Mouse (Mus musculus): ENCODE measurements around the gene Cttnbp2nl. TPM values are rescaled to one million over a fixed set of nuclear protein-coding genes. Genes with fewer than 3 reads are reported as not detected.

The Cttnbp2nl gene
- polyA plus RNA-seq, 1 experiment from 2014 or later: 52.4 TPM

DNA sequence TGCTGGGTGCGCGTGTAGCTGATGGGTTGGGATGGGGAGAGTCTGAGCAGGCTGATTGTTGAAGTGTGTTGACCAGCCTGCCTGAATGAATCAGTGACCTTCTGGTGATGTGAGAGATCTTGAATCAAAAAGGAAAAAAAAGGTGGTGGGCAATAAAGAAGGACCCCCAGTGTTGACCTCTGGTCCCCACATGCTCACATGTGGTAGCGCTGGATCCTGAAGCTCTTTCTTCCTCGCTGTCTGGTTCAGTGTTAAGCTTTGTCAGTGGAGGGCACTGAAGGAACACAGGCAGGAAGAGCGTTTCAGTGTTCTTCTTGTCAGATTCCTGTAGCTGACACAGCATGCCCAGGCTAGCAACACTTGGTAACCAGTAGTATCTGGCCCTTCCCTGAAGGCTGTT lies 22.9 kb upstream of the Cttnbp2nl start:
- Histone ChIP-seq H3K27ac (replicated peaks) (no peak overlapping the region), H3K36me3 (replicated peaks) (no peaks in the 10 kb centered on the region), H3K4me1 (peaks cover 12% of the 10 kb centered on the region), H3K9me3 (no peaks in the 10 kb centered on the region), H3K27me3 (replicated peaks; ENCODE audit: low read depth, poor library complexity, severe bottlenecking) (0 out of 2 replicates have a peak, but pooled peaks cover 5% of the 10 kb centered on the region), H3K4me3 (no peak overlapping the region)
- WGBS: 89% methylated on average over 5 of the region's 5 CpGs
- DNase-seq (ENCODE audit: low spot score): no peak

DNA sequence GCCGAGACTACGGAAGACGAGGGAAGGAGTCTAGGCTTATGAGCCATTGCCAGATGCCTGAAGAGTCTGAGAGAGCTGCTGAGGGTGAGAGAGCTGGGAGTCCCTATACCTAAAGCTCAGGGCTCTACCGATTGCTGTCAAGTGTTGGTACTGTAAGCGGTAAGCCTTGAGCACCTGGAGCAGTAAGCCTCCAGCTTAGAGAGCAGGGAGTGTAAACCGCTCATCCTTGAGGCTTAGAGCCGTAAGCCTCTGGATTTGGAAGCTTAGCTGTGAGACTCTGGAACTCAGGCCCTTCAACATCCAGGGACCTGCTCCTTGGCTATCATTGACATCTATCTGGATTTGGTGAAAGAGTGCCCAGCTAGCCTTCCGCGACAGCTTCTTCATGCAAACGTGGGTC lies 19.6 kb upstream of the Cttnbp2nl start:
- H3K36me3 ChIP-seq (replicated peaks): no peaks in the 10 kb centered on the region
- no peaks in the 10 kb centered on the region for H3K9me3 ChIP-seq
- H3K27ac ChIP-seq (replicated peaks): no peak overlapping the region
- H3K27me3 ChIP-seq (replicated peaks; ENCODE audit: low read depth, poor library complexity, severe bottlenecking): 0 out of 2 replicates have a peak, but pooled peaks cover 3% of the 10 kb centered on the region
- no peak overlapping the region for H3K4me3 ChIP-seq
- H3K4me1 ChIP-seq: peaks cover 10% of the 10 kb centered on the region
- 92% methylated on average over 10 of the region's 10 CpGs for WGBS
- no peak for DNase-seq (ENCODE audit: low spot score)

GRCm38 (mm10) chr3:105071251-105071650 lies 18.3 kb upstream of the Cttnbp2nl start:
- no peaks in the 10 kb centered on the region for H3K27me3 ChIP-seq (replicated peaks; ENCODE audit: low read depth, poor library complexity, severe bottlenecking)
- peaks cover 10% of the 10 kb centered on the region for H3K4me1 ChIP-seq
- H3K36me3 ChIP-seq (replicated peaks): no peaks in the 10 kb centered on the region
- H3K4me3 ChIP-seq: no peak overlapping the region
- H3K9me3 ChIP-seq: no peaks in the 10 kb centered on the region
- H3K27ac ChIP-seq (replicated peaks): no peak overlapping the region
- WGBS: 92% methylated on average over 5 of the region's 5 CpGs
- no peak for DNase-seq (ENCODE audit: low spot score)

DNA sequence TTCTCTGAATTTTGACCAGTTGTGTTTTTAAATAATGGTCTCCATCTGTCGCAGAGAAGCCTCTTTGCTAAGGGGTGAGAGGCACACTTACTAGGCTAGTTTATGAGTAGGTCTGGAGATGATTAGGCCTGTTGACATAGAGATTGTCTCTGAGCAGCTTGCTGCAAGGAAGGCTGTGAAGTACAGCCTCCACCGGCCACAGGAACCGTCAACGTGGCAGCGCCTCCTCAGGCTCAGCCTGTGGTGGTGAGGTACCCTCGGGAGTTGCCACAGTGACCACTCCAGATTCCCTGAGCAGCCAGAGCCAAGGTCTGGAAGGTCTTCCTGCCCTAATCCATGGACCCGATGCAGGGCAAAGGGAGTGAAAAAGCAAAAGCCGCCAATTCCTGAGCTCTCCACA lies 17.6 kb upstream of the Cttnbp2nl start:
- H3K4me3 ChIP-seq: no peak overlapping the region
- 0 out of 2 replicates have a peak overlapping the region, but pooled peaks have one; percentile 15 for H3K27ac ChIP-seq (replicated peaks)
- 54% methylated on average over 8 of the region's 8 CpGs for WGBS
- no peaks in the 10 kb centered on the region for H3K9me3 ChIP-seq
- H3K4me1 ChIP-seq: peaks cover 10% of the 10 kb centered on the region
- no peak for DNase-seq (ENCODE audit: low spot score)
- H3K27me3 ChIP-seq (replicated peaks; ENCODE audit: low read depth, poor library complexity, severe bottlenecking): no peaks in the 10 kb centered on the region
- no peaks in the 10 kb centered on the region for H3K36me3 ChIP-seq (replicated peaks)

GRCm38 (mm10) chr3:105066544-105066943 lies 13.6 kb upstream of the Cttnbp2nl start, which contains the start of gene 4930564D02Rik:
TSS of gene 4930564D02Rik (plus strand) at chr3:105066844.
- H3K27ac ChIP-seq (replicated peaks): no peak within 1 kb of the TSS

DNA sequence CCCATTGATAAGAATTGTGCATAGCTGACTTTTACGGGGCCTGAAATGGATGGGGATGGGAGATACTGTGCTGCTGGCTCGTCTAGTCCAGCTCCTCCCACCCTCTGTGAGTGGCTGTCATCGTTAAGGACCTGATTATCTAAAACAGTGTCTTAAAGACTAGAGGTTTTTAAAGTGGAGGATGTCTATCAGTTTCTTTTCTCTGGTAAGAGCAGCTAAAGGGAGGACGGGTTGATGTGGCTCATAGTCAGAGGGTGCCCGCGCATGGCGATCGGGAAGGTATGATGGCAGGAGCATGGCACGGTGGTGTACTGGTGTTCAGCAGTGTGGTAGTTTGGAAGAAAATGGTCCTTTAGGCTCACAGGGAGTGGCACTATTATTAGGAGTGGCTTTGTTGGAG lies 9.7 kb upstream of the Cttnbp2nl start:
- H3K27me3 ChIP-seq (replicated peaks; ENCODE audit: low read depth, poor library complexity, severe bottlenecking): peaks cover 5% of the 10 kb centered on the region; the same call in 1 of the 2 replicates
- no peak overlapping the region for H3K4me3 ChIP-seq
- 0 out of 2 replicates have a peak overlapping the region, but pooled peaks have one; percentile 40 for H3K27ac ChIP-seq (replicated peaks)
- no peak for DNase-seq (ENCODE audit: low spot score)
- no peaks in the 10 kb centered on the region for H3K9me3 ChIP-seq
- H3K36me3 ChIP-seq (replicated peaks): no peaks in the 10 kb centered on the region
- peaks cover 44% of the 10 kb centered on the region for H3K4me1 ChIP-seq
- whole genome bisulfite sequencing: 85% methylated on average over 9 of the region's 9 CpGs

More at GRCm38 (mm10) chr3:105066544-105066943, 13.6 kb upstream of the Cttnbp2nl start, which contains the start of gene 4930564D02Rik:
- Histone ChIP-seq H3K4me3 (no peak within 1 kb of the TSS), H3K4me1 (peaks cover 25% of the 10 kb centered on the region), H3K9me3 (no peaks in the 10 kb centered on the region), H3K36me3 (replicated peaks) (no peaks in the 10 kb centered on the region), H3K27me3 (replicated peaks; ENCODE audit: low read depth, poor library complexity, severe bottlenecking) (no peaks in the 10 kb centered on the region)
- DNase-seq (ENCODE audit: low spot score): no peak
- 92% methylated on average over 10 of the region's 10 CpGs for WGBS

DNA sequence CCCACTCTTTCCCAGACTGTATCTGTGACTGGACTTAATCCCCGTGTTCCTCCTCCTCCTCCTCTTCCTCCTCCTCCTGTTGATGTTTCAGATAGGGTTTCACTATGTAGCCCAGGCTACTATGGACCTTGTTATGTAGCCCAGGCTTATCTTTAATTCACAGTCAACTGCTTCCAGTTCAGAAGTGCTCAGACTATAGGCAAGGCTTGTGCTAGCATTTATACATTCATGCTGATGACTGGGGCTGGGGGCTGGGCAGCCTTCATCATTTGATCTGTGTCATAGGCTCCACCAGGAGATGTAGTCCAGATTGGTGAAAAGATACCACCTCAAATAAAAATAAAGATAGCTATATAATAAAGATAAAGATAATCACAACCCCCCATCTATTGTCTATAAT lies 9.0 kb upstream of the Cttnbp2nl start:
- whole genome bisulfite sequencing: 61% methylated on average over 1 of the region's 1 CpGs
- H3K4me1 ChIP-seq: peaks cover 44% of the 10 kb centered on the region
- no peak overlapping the region for H3K4me3 ChIP-seq
- peaks cover 5% of the 10 kb centered on the region; the same call in 1 of the 2 replicates for H3K27me3 ChIP-seq (replicated peaks; ENCODE audit: low read depth, poor library complexity, severe bottlenecking)
- no peaks in the 10 kb centered on the region for H3K36me3 ChIP-seq (replicated peaks)
- H3K9me3 ChIP-seq: no peaks in the 10 kb centered on the region
- H3K27ac ChIP-seq (replicated peaks): peak overlapping the region; percentile 80; the same call in 1 of the 2 replicates
- DNase-seq (ENCODE audit: low spot score): no peak

DNA sequence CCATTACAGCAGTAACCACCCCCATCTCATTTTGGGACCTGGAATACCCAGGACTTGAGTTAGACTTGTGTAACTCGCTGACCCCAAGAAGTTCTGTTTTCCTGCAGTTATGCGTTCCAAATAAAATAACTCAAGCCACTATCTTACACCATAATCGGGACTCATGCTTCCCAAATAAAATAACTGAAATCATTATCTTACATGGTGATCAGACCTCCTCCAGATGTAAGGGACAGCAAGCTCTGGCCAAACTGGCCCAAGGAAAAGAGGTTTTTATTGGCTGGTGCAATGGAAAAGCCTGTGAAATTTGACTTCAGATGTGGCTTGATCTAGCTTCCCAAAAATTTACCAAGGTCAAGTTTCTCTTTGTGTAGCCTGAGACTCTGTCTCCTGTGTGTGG lies 8.6 kb upstream of the Cttnbp2nl start:
- WGBS: 76% methylated on average over 3 of the region's 3 CpGs
- no peak for DNase-seq (ENCODE audit: low spot score)
- no peaks in the 10 kb centered on the region for H3K9me3 ChIP-seq
- peak overlapping the region; percentile 80 for H3K27ac ChIP-seq (replicated peaks)
- H3K4me1 ChIP-seq: peaks cover 44% of the 10 kb centered on the region
- no peak overlapping the region for H3K4me3 ChIP-seq
- peaks cover 5% of the 10 kb centered on the region; the same call in 1 of the 2 replicates for H3K27me3 ChIP-seq (replicated peaks; ENCODE audit: low read depth, poor library complexity, severe bottlenecking)
- H3K36me3 ChIP-seq (replicated peaks): no peaks in the 10 kb centered on the region

GRCm38 (mm10) chr3:105060992-105061391 lies 8.0 kb upstream of the Cttnbp2nl start:
- Histone ChIP-seq H3K4me1 (peaks cover 44% of the 10 kb centered on the region), H3K4me3 (no peak overlapping the region), H3K27me3 (replicated peaks; ENCODE audit: low read depth, poor library complexity, severe bottlenecking) (peaks cover 5% of the 10 kb centered on the region; the same call in 1 of the 2 replicates), H3K27ac (replicated peaks) (peak overlapping the region; percentile 80), H3K36me3 (replicated peaks) (no peaks in the 10 kb centered on the region), H3K9me3 (no peaks in the 10 kb centered on the region)
- 38% methylated on average over 6 of the region's 6 CpGs for WGBS
- DNase-seq (ENCODE audit: low spot score): peak; percentile 55

DNA sequence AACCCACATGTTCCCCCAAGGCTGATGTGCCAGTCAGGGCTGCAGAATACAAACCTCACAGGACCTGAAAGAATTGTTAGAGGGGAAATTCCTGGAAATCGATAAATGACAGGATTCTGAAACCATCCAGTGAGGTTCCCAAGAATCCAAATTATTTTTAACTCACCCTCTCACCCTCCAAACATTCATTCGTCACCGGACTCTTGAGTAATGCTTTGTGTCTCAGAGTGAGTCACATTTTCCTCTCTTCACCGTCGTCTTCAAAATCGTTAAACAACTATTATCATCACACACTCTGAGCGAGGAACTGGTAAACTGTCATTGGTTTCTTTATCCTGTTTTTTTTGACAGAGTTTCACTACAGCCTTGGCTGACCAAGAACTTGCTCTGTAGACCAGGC lies 7.0 kb upstream of the Cttnbp2nl start:
- Histone ChIP-seq H3K4me3 (no peak overlapping the region), H3K4me1 (peaks cover 44% of the 10 kb centered on the region), H3K27ac (replicated peaks) (no peak overlapping the region; the same call in 1 of the 2 replicates), H3K9me3 (no peaks in the 10 kb centered on the region), H3K36me3 (replicated peaks) (no peaks in the 10 kb centered on the region), H3K27me3 (replicated peaks; ENCODE audit: low read depth, poor library complexity, severe bottlenecking) (peaks cover 5% of the 10 kb centered on the region; the same call in 1 of the 2 replicates)
- DNase-seq (ENCODE audit: low spot score): no peak
- 76% methylated on average over 7 of the region's 7 CpGs for WGBS

GRCm38 (mm10) chr3:105058627-105059513 lies 5.9 kb upstream of the Cttnbp2nl start:
- Histone ChIP-seq H3K27ac (replicated peaks) (peak overlapping the region; percentile 51), H3K4me3 (peak overlapping the region; percentile 45)

GRCm38 (mm10) chr3:105055666-105056065 lies 2.7 kb upstream of the Cttnbp2nl start:
- Histone ChIP-seq H3K27me3 (replicated peaks; ENCODE audit: low read depth, poor library complexity, severe bottlenecking) (peaks cover 2% of the 10 kb centered on the region; the same call in 1 of the 2 replicates), H3K27ac (replicated peaks) (no peak overlapping the region), H3K4me3 (no peak overlapping the region), H3K9me3 (no peaks in the 10 kb centered on the region), H3K4me1 (peaks cover 41% of the 10 kb centered on the region), H3K36me3 (replicated peaks) (no peaks in the 10 kb centered on the region)
- DNase-seq (ENCODE audit: low spot score): no peak
- WGBS: 78% methylated on average over 4 of the region's 4 CpGs

More at GRCm38 (mm10) chr3:105058627-105059513, 5.9 kb upstream of the Cttnbp2nl start:
- WGBS: 17% methylated on average over 25 of the region's 25 CpGs
- Histone ChIP-seq H3K27me3 (replicated peaks; ENCODE audit: low read depth, poor library complexity, severe bottlenecking) (peaks cover 5% of the 10 kb centered on the region; the same call in 1 of the 2 replicates), H3K36me3 (replicated peaks) (no peaks in the 10 kb centered on the region), H3K4me1 (peaks cover 44% of the 10 kb centered on the region), H3K9me3 (no peaks in the 10 kb centered on the region)
- peak; percentile 88 for DNase-seq (ENCODE audit: low spot score)
